Mouse (Mus musculus): ENCODE results near the gene Poldip3. TPM values are rescaled to one million over a fixed set of nuclear protein-coding genes. Genes with fewer than 3 reads are reported as not detected.

Gene Poldip3
- total RNA-seq, 2 experiments from 2014 or later: 83.2 to 93.1 TPM

DNA sequence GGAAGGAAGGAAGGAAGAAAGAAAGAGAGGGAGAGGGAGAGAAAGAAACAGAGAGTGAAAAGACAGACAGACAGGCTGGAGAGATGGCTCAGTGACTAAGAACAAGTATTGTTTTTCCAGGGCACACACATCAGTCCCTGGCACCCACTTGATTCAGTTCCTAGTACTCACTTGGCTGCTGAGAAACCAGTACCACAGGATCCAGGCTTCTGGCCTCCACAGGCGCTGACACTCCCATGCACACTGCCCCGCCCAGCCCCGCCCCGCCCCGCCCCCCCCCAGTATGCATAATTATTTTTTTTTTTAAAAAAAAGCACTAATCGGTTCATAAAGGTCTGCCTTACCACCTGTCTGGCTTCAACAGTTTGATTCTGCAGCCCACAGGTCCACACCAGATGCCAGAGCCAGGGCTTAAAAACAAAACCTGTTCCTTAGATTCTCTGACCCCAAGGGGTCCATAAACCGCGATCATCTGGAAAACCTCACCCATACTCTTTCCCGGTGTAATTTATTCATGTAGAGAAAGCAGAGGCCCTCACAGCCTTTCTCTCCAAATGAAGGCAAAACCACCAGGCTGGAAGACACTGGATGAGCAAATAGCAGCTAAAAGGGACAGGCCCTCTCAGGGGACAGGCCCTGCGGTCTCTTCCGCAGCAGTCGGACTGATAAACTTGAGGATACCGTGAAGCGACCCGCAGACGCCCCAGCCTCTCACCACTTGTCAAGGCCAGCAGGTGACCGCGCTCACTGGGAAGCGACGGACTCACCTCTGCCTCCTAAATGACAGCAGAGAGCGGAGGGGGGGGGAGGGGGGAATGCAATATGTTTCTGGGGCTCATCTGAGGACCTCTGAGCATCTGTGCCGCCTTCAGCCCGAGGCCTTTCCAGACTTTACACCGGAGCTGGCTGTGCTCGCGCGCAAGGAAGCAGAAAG is 60.4 kb downstream of the Poldip3 start:
- no peak for DNase-seq (ENCODE audit: low spot score in 2 of 2)

DNA sequence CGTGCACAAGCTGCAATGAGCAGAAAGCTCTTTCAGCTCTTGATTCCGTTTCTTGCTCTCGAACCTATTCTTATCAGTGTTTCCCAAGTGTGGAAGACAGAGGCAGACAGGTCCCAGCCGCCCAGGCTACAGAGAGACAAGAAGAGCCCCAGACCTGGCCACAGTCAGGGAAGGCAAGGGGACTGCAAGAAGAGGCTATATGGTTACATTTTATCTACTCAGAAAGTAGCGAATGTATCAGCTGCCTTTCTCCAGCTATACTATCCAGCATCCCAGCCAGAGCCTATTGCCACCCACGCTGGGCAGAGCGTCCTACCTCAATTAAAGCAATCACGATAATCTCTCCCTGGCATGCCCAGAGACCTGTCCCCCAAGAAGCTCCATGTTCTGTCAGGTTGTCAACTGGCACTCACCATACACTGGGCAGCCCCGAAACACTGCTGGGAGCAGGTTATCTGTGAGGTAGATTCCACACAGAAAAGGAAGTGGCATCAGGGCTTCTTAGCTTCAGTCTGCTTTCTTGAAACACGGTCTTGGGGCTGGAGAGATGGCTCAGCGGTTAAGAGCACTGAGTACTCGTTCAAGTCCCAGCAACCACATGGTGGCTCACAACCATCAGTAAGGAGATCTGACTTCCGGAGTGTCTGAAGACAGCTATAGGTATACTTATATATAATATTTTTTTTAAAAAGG is 62.4 kb downstream of the Poldip3 start:
- DNase-seq (ENCODE audit: low spot score in 2 of 2): no peak

DNA sequence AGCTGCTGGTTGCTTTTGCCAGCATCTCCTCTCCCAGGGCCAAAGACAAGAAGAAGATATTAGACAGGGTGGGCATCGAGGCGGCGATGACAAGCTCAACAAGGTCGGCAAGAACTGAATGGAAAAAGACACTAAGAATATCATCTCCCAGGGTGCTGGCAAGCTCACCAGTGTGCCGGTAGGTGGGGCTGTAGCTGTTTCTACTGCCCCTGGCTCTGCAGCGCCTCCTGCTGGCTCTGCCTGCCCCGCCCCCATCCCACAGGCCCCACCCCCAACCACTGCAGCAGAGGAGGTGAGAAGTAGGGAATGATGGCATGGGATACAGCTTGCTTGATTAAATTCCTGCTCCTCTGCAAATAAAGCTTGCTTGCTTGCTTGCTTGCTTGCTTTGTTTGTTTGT is 63.3 kb downstream of the Poldip3 start:
- peak; percentile 29 to 39 for DNase-seq (ENCODE audit: low spot score in 2 of 2)

DNA sequence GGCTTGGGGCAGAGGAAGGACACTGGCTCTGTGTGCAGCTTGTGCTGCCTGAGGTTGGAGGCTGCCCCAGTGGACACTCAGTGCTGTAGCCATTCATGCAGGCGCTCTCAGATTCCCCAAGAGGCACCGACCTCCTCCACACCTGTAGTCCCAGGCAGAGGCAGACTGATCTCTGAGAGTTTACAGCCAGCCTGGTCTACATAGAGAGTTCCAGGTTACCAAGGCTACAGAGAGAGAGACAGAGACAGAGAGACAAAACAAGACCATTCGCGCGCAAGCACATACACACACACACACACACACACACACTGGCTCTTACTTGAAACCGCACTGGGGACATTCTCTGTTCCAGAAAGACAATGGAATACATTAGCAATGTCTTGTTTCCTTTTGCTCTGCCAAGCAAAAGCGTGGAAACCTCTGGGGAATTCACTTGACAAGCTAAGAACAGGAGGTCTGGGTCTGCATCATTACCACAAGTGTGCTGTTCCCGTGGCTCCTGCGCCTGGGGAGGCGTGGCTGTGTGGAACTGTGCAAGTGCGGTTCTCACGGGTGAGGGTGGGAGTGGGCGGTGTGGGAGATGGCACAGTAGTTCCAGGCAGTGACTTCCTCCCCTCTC is 65.1 kb downstream of the Poldip3 start:
- DNase-seq (ENCODE audit: low spot score in 2 of 2): peak in 1 of 2 experiments; percentile 15

DNA sequence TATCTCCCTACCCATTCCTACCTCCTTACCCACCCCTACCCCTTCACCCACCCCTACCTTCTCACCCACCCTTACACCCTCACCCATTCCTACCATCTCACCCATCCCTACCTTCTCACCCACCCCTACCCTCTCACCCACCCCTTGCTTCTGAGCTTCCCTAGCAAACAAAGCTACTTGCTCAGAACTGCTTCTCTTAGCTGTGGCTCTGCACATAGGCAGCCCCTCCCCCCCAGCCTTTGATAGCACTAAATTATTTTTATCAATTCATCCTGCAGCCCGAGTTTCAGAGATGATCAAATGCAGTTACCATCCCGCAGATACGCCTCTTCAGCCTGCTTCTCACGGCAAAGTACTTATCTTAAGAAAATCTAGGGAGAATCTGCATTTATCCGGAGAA is 65.7 kb downstream of the Poldip3 start:
- no peak for DNase-seq (ENCODE audit: low spot score in 2 of 2)

Other genes with a start within 250 kb of the Poldip3 start
- gene Tcf20, start 161.5 kb downstream of the Poldip3 start, total RNA-seq (2021): 100 to 1,000 TPM; 233 to 245 TPM
- gene Nfam1, start 116.1 kb downstream of the Poldip3 start, total RNA-seq (2021): 1 to 10 TPM; 2.4 to 2.6 TPM
- 1 to 10 TPM; 9.0 to 9.4 TPM for gene Serhl, start 59.9 kb downstream of the Poldip3 start, total RNA-seq (2021)
- 100 to 1,000 TPM; 154 to 189 TPM for gene Rrp7a, start 26.6 kb downstream of the Poldip3 start, total RNA-seq (2021)
- 10 to 100 TPM; 60.3 to 68.1 TPM for gene Cyb5r3, start 23.2 kb upstream of the Poldip3 start, total RNA-seq (2021)
- 1 to 10 TPM; 5.1 TPM for gene A4galt, start 102.4 kb upstream of the Poldip3 start, total RNA-seq (2021)
- gene Arfgap3, start 200.9 kb upstream of the Poldip3 start, total RNA-seq (2021): 10 to 100 TPM; 21.6 to 23.0 TPM